In genomic region chr12:111813766-111814617, GRCm38 (mm10) we compare ENCODE assay signal across 7 mouse cellular contexts. TPM values are rescaled to one million over a fixed set of nuclear protein-coding genes. Genes with fewer than 3 reads are reported as not detected.
DNase-seq lines count a peak whose midpoint lies in the region; ATAC-seq lines count a peak whose summit lies in the region.

Gene Xrcc3 (minus strand): TSS chr12:111813873.
Gene Zfyve21 (plus strand): TSS chr12:111814170.

- H3K27ac ChIP-seq in intestine, embryonic 15.5 days: peak within 1 kb of the TSS; percentile 96
- peak within 1 kb of the TSS; percentile 94 for H3K27ac ChIP-seq in midbrain, embryonic 10.5 days (replicated peaks)

- peaks cover 51% of the 10 kb centered on the region for H3K4me1 ChIP-seq in intestine, embryonic 15.5 days (replicated peaks)
- H3K4me1 ChIP-seq in midbrain, embryonic 10.5 days: peaks cover 67% of the 10 kb centered on the region

- intact Hi-C loops in gastrocnemius, postnatal 36 days (cut with DNase I): no loop called here
- intact Hi-C loops in left cerebral cortex, postnatal 25 days (cut with DNase I): loop anchor here (5.0 kb wide), 1 partner anchor 278 kb away; no protein-coding TSS in a partner anchor

- H3K27me3 ChIP-seq in intestine, embryonic 15.5 days (replicated peaks): no peaks in the 10 kb centered on the region
- no peaks in the 10 kb centered on the region for H3K27me3 ChIP-seq in midbrain, embryonic 10.5 days (ENCODE audit: low read depth, poor library complexity, severe bottlenecking)

- peak; percentile 95 for ATAC-seq in intestine, embryonic 15.5 days

- peak; percentile 99 for DNase-seq in adrenal gland, adult 2 months
- DNase-seq in embryo, embryonic 11.5 days (ENCODE audit: low read depth, low spot score): peak; percentile 98
- DNase-seq in gastrocnemius, postnatal 36 days: peak; percentile 93 to 98
- DNase-seq in left cerebral cortex, postnatal 25 days (ENCODE audit: low spot score in 2 of 2): peak; percentile 97 to 100
- DNase-seq in midbrain, embryonic 10.5 days (ENCODE audit: low spot score): peak; percentile 99
- peak; percentile 92 for DNase-seq in right cerebral cortex, postnatal 4 days

- no peaks in the 10 kb centered on the region for H3K9me3 ChIP-seq in intestine, embryonic 15.5 days
- H3K9me3 ChIP-seq in midbrain, embryonic 10.5 days (replicated peaks): no peaks in the 10 kb centered on the region

- peak within 1 kb of the TSS; percentile 89 for H3K9ac ChIP-seq in intestine, embryonic 15.5 days

- WGBS in intestine, embryonic 15.5 days: under 1% methylated on average over 85 of the region's 87 CpGs
- WGBS in midbrain, embryonic 10.5 days: under 1% methylated on average over 87 of the region's 87 CpGs

- H3K4me3 ChIP-seq in intestine, embryonic 15.5 days (replicated peaks): peak within 1 kb of the TSS; percentile 88
- peak within 1 kb of the TSS; percentile 87 for H3K4me3 ChIP-seq in midbrain, embryonic 10.5 days

- peak within 1 kb of the TSS; percentile 89 for H3K4me2 ChIP-seq in intestine, embryonic 15.5 days (replicated peaks)

- 0 out of 2 replicates have a peak, but pooled peaks cover under 1% of the 10 kb centered on the region for H3K36me3 ChIP-seq in intestine, embryonic 15.5 days
- H3K36me3 ChIP-seq in midbrain, embryonic 10.5 days: peaks cover 28% of the 10 kb centered on the region

RNA-seq across cellular contexts. Expression of gene Xrcc3, which starts in this region (rescaled TPM):
- total RNA-seq in adrenal gland, adult 2 months (2021): 10 to 100 TPM in 1 of 2 experiments, 1 to 10 TPM in 1; 8.8 to 17.8 TPM
- 19.7 and 22.5 TPM in 2 replicates for polyA plus RNA-seq in adrenal gland, adult 2 months (2012; rRNA removed)
- under 1 TPM; 0.43 to 0.47 TPM for total RNA-seq in gastrocnemius, postnatal 36 days (2021)
- 8.9 and 9.9 TPM in 2 replicates for polyA plus RNA-seq in intestine, embryonic 15.5 days (2015; fragmentation: Nextera tagmentation; extraction: Ambion mirVana)
- 1 to 10 TPM; 3.3 to 4.2 TPM for total RNA-seq in left cerebral cortex, postnatal 25 days (2021)
- polyA plus RNA-seq in midbrain, embryonic 10.5 days (2016; fragmentation: Nextera tagmentation; extraction: Ambion mirVana): 16.7 and 18.2 TPM in 2 replicates

RNA-seq across cellular contexts. Expression of gene Zfyve21, which starts in this region (rescaled TPM):
- 100 to 1,000 TPM in 1 of 2 experiments, 10 to 100 TPM in 1; 63.4 to 125 TPM for total RNA-seq in adrenal gland, adult 2 months (2021)
- 124 and 125 TPM in 2 replicates for polyA plus RNA-seq in adrenal gland, adult 2 months (2012; rRNA removed)
- 10 to 100 TPM; 10.4 to 16.2 TPM for total RNA-seq in gastrocnemius, postnatal 36 days (2021)
- 183 and 191 TPM in 2 replicates for polyA plus RNA-seq in intestine, embryonic 15.5 days (2015; fragmentation: Nextera tagmentation; extraction: Ambion mirVana)
- total RNA-seq in left cerebral cortex, postnatal 25 days (2021): 10 to 100 TPM; 20.7 to 21.1 TPM
- polyA plus RNA-seq in midbrain, embryonic 10.5 days (2016; fragmentation: Nextera tagmentation; extraction: Ambion mirVana): 75.3 and 79.2 TPM in 2 replicates

Comparison
In these comparisons a context has a peak if more than half of its experiments do, and no peak if none do; other contexts are left out.
1. Peak in every context shown above with its lines: DNase-seq, ATAC-seq, H3K4me3 ChIP-seq and H3K27ac ChIP-seq.